Mouse (Mus musculus) layer of hippocampus, postnatal 10 days (tissue): ENCODE measurements at regions not wholly inside any gene's neighbourhood (a gene's known extent, or its start where the extent isn't known, plus 50 kb on each side); places are given as distances from the start of the nearest gene placed in this dataset.

Source experiments
- DNase-seq, 2 experiments: peaks; one replicate each; pipeline ENCODE4 v3.0.0; 2021; ENCODE audit warnings: low spot score in 2 of 2

- DNase-seq = no peak
Measured at GRCm38 (mm10) chr7:63811816-63812215, 104.8 kb upstream of the E030018B13Rik start.

DNA sequence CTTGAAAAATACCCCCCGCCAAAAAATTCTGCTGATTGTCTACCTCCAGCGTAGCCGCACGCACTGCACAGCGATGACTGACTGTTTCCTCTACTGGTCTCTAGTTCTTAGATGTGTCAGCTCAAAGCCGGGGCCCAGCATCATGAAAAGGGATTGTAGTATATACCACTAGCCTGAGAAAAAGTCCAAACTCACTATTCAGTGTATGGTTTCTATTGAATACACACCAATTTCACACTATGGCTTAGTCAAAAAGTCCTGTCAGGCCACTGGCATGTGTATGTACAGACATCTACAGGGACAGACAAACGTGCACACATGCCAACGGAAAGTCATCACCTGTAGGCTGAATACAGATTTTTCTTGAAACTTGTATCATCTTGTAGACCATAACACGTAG, 101.1 kb upstream of the E030018B13Rik start:
- no peak for DNase-seq

DNA sequence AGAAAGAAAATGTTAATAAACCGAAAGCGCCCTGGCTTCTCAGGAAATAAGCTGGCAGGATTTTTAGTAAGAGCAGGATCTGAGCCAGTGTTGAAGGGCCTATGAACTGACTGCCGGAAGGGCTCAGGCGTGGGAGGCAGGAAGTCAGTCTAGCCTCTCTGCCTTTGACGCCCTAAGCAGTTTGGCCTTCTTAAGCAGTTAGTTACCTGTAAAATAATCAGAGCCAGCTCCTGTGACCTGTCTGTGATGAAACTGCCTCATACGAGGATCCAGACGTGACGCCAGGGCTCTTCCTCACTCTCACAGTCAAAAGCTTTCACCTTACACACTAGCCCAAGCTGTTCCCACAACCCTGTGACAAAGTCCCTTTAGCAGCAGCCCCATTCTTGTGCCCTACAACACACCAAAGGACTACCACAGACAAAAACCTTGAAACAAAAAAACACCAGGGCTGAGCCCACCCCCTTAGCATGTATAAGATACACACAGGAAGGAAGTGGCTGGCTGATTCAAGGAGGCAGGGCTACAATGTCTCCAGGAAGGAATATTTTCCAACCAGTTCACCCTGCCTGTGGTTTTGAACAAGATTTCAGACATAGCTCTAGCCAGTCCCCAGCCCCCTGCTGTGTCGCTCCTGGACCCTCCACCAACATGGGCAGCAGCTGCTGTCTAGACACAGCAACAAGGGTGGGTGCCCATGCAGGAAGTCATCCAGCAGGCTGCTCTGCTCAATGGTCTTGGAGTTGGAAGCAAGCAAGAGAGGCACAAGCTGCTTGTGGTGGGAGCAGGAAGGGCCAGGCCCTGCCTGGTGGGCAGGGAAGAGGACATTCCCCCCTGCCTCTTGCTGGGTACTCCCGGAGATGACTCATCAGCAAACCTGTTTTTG, 100.4 kb upstream of the E030018B13Rik start:
- DNase-seq = peak in 1 of 2 experiments; percentile 16

DNA sequence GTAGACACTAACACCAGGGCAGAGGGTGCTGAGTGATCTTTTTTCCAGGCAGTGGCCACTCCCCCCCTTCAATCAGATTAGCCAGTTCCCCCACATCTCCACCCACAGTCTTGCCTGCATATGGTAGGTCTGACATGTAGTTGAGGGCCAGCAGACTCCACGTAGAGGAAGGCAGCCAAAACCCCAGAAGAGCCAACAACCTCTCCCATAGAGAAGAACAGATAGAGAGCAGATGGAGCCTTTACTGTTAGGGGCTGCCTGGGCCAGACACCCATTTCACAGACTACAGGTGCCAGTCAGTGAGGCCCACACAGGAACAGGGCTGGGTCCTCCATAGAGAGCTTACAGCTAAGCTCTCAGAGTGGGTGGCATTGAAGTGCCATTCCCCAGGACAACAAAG, 99.2 kb upstream of the E030018B13Rik start:
- DNase-seq = no peak

GRCm38 (mm10) chr7:63818105-63818504, 98.6 kb upstream of the E030018B13Rik start:
- DNase-seq = no peak

GRCm38 (mm10) chr7:63820286-63820685, 96.4 kb upstream of the E030018B13Rik start:
- DNase-seq = no peak

DNA sequence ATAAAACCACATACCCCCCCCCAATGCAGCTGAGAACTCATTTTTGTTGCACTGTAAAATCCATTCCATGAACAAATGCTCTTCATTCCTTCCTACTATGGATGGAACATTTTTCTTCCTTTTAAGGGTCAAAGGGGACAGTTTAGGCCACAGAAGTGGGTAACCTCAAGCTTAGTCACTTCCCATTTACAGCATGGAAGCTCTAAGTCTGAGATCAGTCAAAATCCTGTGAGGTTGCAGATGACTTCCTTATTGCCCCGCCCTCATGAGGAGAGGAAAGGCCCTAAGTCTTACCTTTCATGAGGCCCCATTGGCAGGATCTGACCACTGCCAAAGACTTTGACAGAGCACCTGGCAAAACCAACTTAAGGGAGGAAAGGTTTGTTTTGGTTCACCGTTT, 94.7 kb upstream of the E030018B13Rik start:
- DNase-seq = no peak

- DNase-seq = no peak
Measured at GRCm38 (mm10) chr7:63824009-63824408, 92.6 kb upstream of the E030018B13Rik start.

GRCm38 (mm10) chr7:63829362-63829920, 87.2 kb upstream of the E030018B13Rik start:
- no peak for DNase-seq

GRCm38 (mm10) chr7:63833676-63834075, 83.0 kb upstream of the E030018B13Rik start:
- DNase-seq = no peak

DNA sequence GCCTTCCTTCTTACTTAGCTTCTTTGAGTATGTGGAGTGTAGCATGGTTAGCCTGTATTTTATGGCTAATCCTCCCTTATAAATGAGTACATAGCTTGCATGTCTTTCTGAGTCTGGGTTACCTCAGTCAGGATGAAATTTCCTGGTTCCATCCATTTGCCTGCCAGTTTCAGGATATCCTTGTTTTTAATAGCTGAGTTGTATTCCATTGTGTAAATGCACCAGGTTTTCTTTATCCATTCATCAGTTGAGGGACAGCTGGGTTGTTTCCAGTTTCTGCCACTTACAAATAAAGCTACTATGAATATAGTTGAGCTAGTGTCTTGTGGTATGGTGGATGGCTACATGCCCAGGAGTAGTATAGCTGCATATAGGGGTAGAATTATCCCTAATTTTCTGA, 80.7 kb upstream of the E030018B13Rik start:
- DNase-seq = no peak
